In genomic region chr2:74667842-74668357, GRCm38 (mm10) we compare ENCODE assay signal across 8 mouse cellular contexts. TPM values are rescaled to one million over a fixed set of nuclear protein-coding genes. Genes with fewer than 3 reads are reported as not detected.
DNase-seq lines count a peak whose midpoint lies in the region; ATAC-seq and TF ChIP-seq lines count a peak whose summit lies in the region.
"Had no signal": no experiment of that assay in that cellular context is flagged by ENCODE, and none has a peak within 500 bp of the region (broad histone marks: within the 10 kb centered on the region; RNA-seq: fewer than 3 reads in every experiment).

Gene Hoxd13, plus strand, starts transcription at chr2:74668310.

- H3K9ac ChIP-seq in forebrain, embryonic 14.5 days (ENCODE audit: low read length): no peak within 1 kb of the TSS
- H3K9ac ChIP-seq in limb, embryonic 11.5 days (ENCODE audit: low read length): peak within 1 kb of the TSS; percentile 90
- H3K9ac ChIP-seq in stomach, embryonic 14.5 days (replicated peaks; ENCODE audit: low read depth, low read length): no peak within 1 kb of the TSS

- 3% methylated on average over 35 of the region's 51 CpGs for WGBS in spleen, adult 2 months
- under 1% methylated on average over 31 of the region's 51 CpGs for WGBS in forebrain, embryonic 14.5 days
- WGBS in limb, embryonic 11.5 days: under 1% methylated on average over 35 of the region's 51 CpGs
- 0% methylated on average over 32 of the region's 51 CpGs for WGBS in stomach, embryonic 14.5 days
- WGBS in thymus, adult 2 months: 4% methylated on average over 35 of the region's 51 CpGs

- H3K4me1 ChIP-seq in spleen, adult 2 months (ENCODE audit: control insufficient read depth, insufficient read depth, insufficient read length): peaks cover 1% of the 10 kb centered on the region
- 0 out of 2 replicates have a peak, but pooled peaks cover 3% of the 10 kb centered on the region for H3K4me1 ChIP-seq in forebrain, embryonic 14.5 days (ENCODE audit: control insufficient read depth, insufficient read depth, low read length)
- peaks cover 7% of the 10 kb centered on the region; the same call in 1 of the 2 replicates for H3K4me1 ChIP-seq in limb, embryonic 11.5 days (ENCODE audit: control insufficient read depth, insufficient read depth, low read length)
- H3K4me1 ChIP-seq in stomach, embryonic 14.5 days (ENCODE audit: control insufficient read depth, insufficient read depth, low read length): peaks cover 6% of the 10 kb centered on the region; the same call in 1 of the 2 replicates
- no peaks in the 10 kb centered on the region for H3K4me1 ChIP-seq in thymus, adult 2 months (replicated peaks; ENCODE audit: control insufficient read depth, insufficient read depth, low read length)

- H3K4me3 ChIP-seq in spleen, adult 2 months (ENCODE audit: extremely low read depth, insufficient read depth, insufficient read length): peak within 1 kb of the TSS; percentile 4; the same call in 1 of the 2 replicates
- H3K4me3 ChIP-seq in forebrain, embryonic 14.5 days (ENCODE audit: low read depth, low read length): peak within 1 kb of the TSS; percentile 22
- peak within 1 kb of the TSS; percentile 63 for H3K4me3 ChIP-seq in limb, embryonic 11.5 days (ENCODE audit: low read depth, low read length)
- H3K4me3 ChIP-seq in stomach, embryonic 14.5 days (ENCODE audit: low read depth, low read length): peak within 1 kb of the TSS; percentile 29
- no peak within 1 kb of the TSS for H3K4me3 ChIP-seq in thymus, adult 2 months (ENCODE audit: control insufficient read depth, insufficient read depth, low read length)

- H3K9me3 ChIP-seq in forebrain, embryonic 14.5 days (replicated peaks; ENCODE audit: control insufficient read depth, low read length): no peaks in the 10 kb centered on the region
- H3K9me3 ChIP-seq in limb, embryonic 11.5 days (ENCODE audit: control insufficient read depth, low read length): no peaks in the 10 kb centered on the region
- no peaks in the 10 kb centered on the region for H3K9me3 ChIP-seq in stomach, embryonic 14.5 days (ENCODE audit: control insufficient read depth, low read depth, low read length)

- no peak within 1 kb of the TSS for H3K27ac ChIP-seq in spleen, adult 2 months (ENCODE audit: insufficient read depth, low read length)
- no peak within 1 kb of the TSS for H3K27ac ChIP-seq in forebrain, embryonic 14.5 days (ENCODE audit: low read depth, low read length)
- peak within 1 kb of the TSS; percentile 84 for H3K27ac ChIP-seq in limb, embryonic 11.5 days (replicated peaks; ENCODE audit: low read depth, low read length)
- no peak within 1 kb of the TSS for H3K27ac ChIP-seq in stomach, embryonic 14.5 days (ENCODE audit: low read length)
- H3K27ac ChIP-seq in thymus, adult 2 months (ENCODE audit: control insufficient read depth, insufficient read depth, low read length): no peak within 1 kb of the TSS

- no peak for TF ChIP-seq CTCF in spleen, adult 2 months (IDR thresholded peaks at IDR 0.05; ENCODE audit: extremely low read depth, insufficient read depth, insufficient read length, insufficient replicate concordance)
- TF ChIP-seq CTCF in thymus, adult 2 months (IDR thresholded peaks at IDR 0.05; ENCODE audit: borderline replicate concordance, control insufficient read depth, extremely low read depth, insufficient read depth, low read length, poor library complexity): no peak

- peak within 1 kb of the TSS; percentile 48 for H3K4me2 ChIP-seq in forebrain, embryonic 14.5 days (ENCODE audit: low read length)
- peak within 1 kb of the TSS; percentile 88 for H3K4me2 ChIP-seq in limb, embryonic 11.5 days (ENCODE audit: low read depth, severe bottlenecking)
- peak within 1 kb of the TSS; percentile 49 for H3K4me2 ChIP-seq in stomach, embryonic 14.5 days (replicated peaks; ENCODE audit: low read depth, low read length)

- ATAC-seq in forebrain, embryonic 14.5 days: peak; percentile 42
- peak; percentile 78 for ATAC-seq in limb, embryonic 11.5 days (ENCODE audit: insufficient number of reproducible peaks, low FRiP score, low TSS enrichment, low read depth)
- peak; percentile 46; the same call in 1 of the 2 replicates for ATAC-seq in stomach, embryonic 14.5 days (ENCODE audit: insufficient number of reproducible peaks, insufficient read depth, low FRiP score, low read depth)

- H3K36me3 ChIP-seq in spleen, adult 2 months (ENCODE audit: control insufficient read depth, insufficient read depth, low read length): no peaks in the 10 kb centered on the region
- no peaks in the 10 kb centered on the region for H3K36me3 ChIP-seq in forebrain, embryonic 14.5 days (ENCODE audit: control insufficient read depth, insufficient read depth, low read length)
- H3K36me3 ChIP-seq in limb, embryonic 11.5 days (ENCODE audit: control insufficient read depth, insufficient read depth, low read length): no peaks in the 10 kb centered on the region
- H3K36me3 ChIP-seq in stomach, embryonic 14.5 days (ENCODE audit: control insufficient read depth, insufficient read depth, low read length): no peaks in the 10 kb centered on the region
- H3K36me3 ChIP-seq in thymus, adult 2 months (ENCODE audit: control insufficient read depth, insufficient read depth, low read length): no peaks in the 10 kb centered on the region

- peaks cover 31% of the 10 kb centered on the region for H3K27me3 ChIP-seq in spleen, adult 2 months (ENCODE audit: control insufficient read depth, insufficient read depth, low read length)
- H3K27me3 ChIP-seq in forebrain, embryonic 14.5 days (replicated peaks; ENCODE audit: control insufficient read depth, insufficient read depth, low read length): peaks cover 94% of the 10 kb centered on the region
- peaks cover 51% of the 10 kb centered on the region for H3K27me3 ChIP-seq in limb, embryonic 11.5 days (ENCODE audit: control insufficient read depth, insufficient read depth, low read length)
- peaks cover 80% of the 10 kb centered on the region for H3K27me3 ChIP-seq in stomach, embryonic 14.5 days (ENCODE audit: control insufficient read depth, insufficient read depth, low read length)
- H3K27me3 ChIP-seq in thymus, adult 2 months (ENCODE audit: control insufficient read depth, insufficient read depth, low read length): peaks cover 28% of the 10 kb centered on the region

- intact Hi-C loops in left cerebral cortex, postnatal 36 days (cut with DNase I): loop anchor here (10.0 kb wide), 1 partner anchor 893 kb away; the partner anchor contains the start of gene Chn1

- no peak for DNase-seq in spleen, adult 2 months (ENCODE audit: low read depth in 1 of 2, low spot score in 2 of 2)
- no peak for DNase-seq in spleen, postnatal 4 days (ENCODE audit: low spot score in 2 of 2)
- no peak for DNase-seq in forebrain, embryonic 14.5 days (ENCODE audit: low spot score)
- peak; percentile 80 for DNase-seq in limb, embryonic 11.5 days (ENCODE audit: low spot score)
- no peak for DNase-seq in thymus, adult 2 months
- no peak for DNase-seq in left cerebral cortex, postnatal 36 days (ENCODE audit: low spot score in 2 of 2)

- TF ChIP-seq POLR2A in spleen, adult 2 months (IDR thresholded peaks at IDR 0.05; ENCODE audit: low read depth, low read length): no peak
- TF ChIP-seq POLR2A in thymus, adult 2 months (IDR thresholded peaks at IDR 0.05; ENCODE audit: control insufficient read depth, extremely low read depth, insufficient read depth, low read length, poor library complexity): no peak

RNA-seq across cellular contexts. Expression of gene Hoxd13, which starts in this region (rescaled TPM):
- polyA plus RNA-seq in spleen, adult 2 months (2012; rRNA removed): not detected in 2 replicates
- polyA plus RNA-seq in forebrain, embryonic 14.5 days (2014; fragmentation: Nextera tagmentation; extraction: Ambion mirVana): not detected in 2 replicates
- polyA plus RNA-seq in limb, embryonic 11.5 days (2014; fragmentation: Nextera tagmentation; extraction: Ambion mirVana): 55.3 and 59.8 TPM in 2 replicates
- not detected in 2 replicates for polyA plus RNA-seq in stomach, embryonic 14.5 days (2014; fragmentation: Nextera tagmentation; extraction: Ambion mirVana)
- 0.04 TPM in 1 of 2 replicates, not detected in the other for polyA plus RNA-seq in thymus, adult 2 months (2012; rRNA removed)
- total RNA-seq in left cerebral cortex, postnatal 36 days (2021): not detected
- total RNA-seq: adrenal gland, adult 18-20 months had no signal

Comparison
In these comparisons a context has a peak if more than half of its experiments do, and no peak if none do; other contexts are left out.
1. RNA of gene Hoxd13 (polyA plus RNA-seq): 55.3 to 59.8 TPM in limb, embryonic 11.5 days; 0.04 TPM in thymus, adult 2 months, not detected in spleen, adult 2 months, not detected in forebrain, embryonic 14.5 days and not detected in stomach, embryonic 14.5 days; every median in the first group is over 10 times any median in the second.
2. Peak in ATAC-seq, H3K4me3 ChIP-seq and H3K4me2 ChIP-seq in forebrain, embryonic 14.5 days; RNA of the gene not detected or under 1 TPM.
3. Peak in ATAC-seq, H3K4me3 ChIP-seq and H3K4me2 ChIP-seq in stomach, embryonic 14.5 days; RNA of the gene not detected or under 1 TPM.
4. Peak in every context shown above with its lines, with median percentiles within 50 percentile points of each other: ATAC-seq and H3K4me2 ChIP-seq.